Mouse (Mus musculus) testis, adult 2 months (tissue): ENCODE results near the gene Camta1.

Source experiments
- CTCF ChIP-seq: fragments of 200-500 bp; IDR thresholded peaks from 2 replicates; pipeline ENCODE4 v1.5.1; 2012; ENCODE audit warnings: low read depth, mild to moderate bottlenecking, inconsistent platforms, low read length, moderate library complexity; ENCODE audit not compliant: control insufficient read depth, insufficient read depth, insufficient replicate concordance
- POLR2A ChIP-seq: fragments of 200-500 bp; IDR thresholded peaks from 2 replicates; pipeline ENCODE4 v1.6.1; 2012; ENCODE audit warnings: low read depth, mild to moderate bottlenecking, inconsistent platforms, low read length, moderate library complexity; ENCODE audit not compliant: control insufficient read depth

GRCm38 (mm10) chr4:151096334-151097103 is 765.2 kb downstream of the Camta1 start:
- TF ChIP-seq CTCF = no peak
- TF ChIP-seq POLR2A = no peak
